Mouse (Mus musculus): ENCODE results near the gene Klf16. TPM values are rescaled to one million over a fixed set of nuclear protein-coding genes. Genes with fewer than 3 reads are reported as not detected.

Gene Klf16
- polyA plus RNA-seq, 1 experiment = 16.0 TPM

GRCm38 (mm10) chr10:80621940-80622660 lies 45.0 kb upstream of the Klf16 start:
- peak; percentile 90 for TF ChIP-seq CEBPB (IDR thresholded peaks at IDR 0.05; ENCODE audit: insufficient read depth, poor library complexity, severe bottlenecking)
- peak in 1 of 3 experiments; percentile 25 for TF ChIP-seq MYOD1 (IDR thresholded peaks at IDR 0.05; ENCODE audit: control insufficient read depth in 1 of 3, insufficient read length in 2 of 3, low read depth in 2 of 3)
- TF ChIP-seq POLR2A (IDR thresholded peaks at IDR 0.05; ENCODE audit: insufficient read length, low read depth) = peak; percentile 69
- TF ChIP-seq MYOG (IDR thresholded peaks at IDR 0.05; ENCODE audit: control insufficient read depth in 1 of 3, insufficient read depth in 1 of 3, insufficient read length in 2 of 3, low read depth in 2 of 3) = no peak
- TF ChIP-seq USF1 (IDR thresholded peaks at IDR 0.05; ENCODE audit: low read depth) = no peak
- TF ChIP-seq SRF (IDR thresholded peaks at IDR 0.05; ENCODE audit: control insufficient read depth, insufficient read length, low read depth) = peak; percentile 96
- TF ChIP-seq REST (IDR thresholded peaks at IDR 0.05; ENCODE audit: insufficient read depth, insufficient read length) = no peak
- peak; percentile 76 for TF ChIP-seq POLR2AphosphoS2 (IDR thresholded peaks at IDR 0.05; ENCODE audit: insufficient read length, low read depth)
- Histone ChIP-seq H3K4me2 (ENCODE audit: low read depth) (peak overlapping the region; percentile 99), H3K79me2 (ENCODE audit: control insufficient read depth, insufficient read depth) (peaks cover 44% of the 10 kb centered on the region)

GRCm38 (mm10) chr10:80621690-80621939 lies 44.5 kb upstream of the Klf16 start:
- Histone ChIP-seq H3K27me3 (ENCODE audit: control insufficient read depth, insufficient read depth, insufficient read length) (no peaks in the 10 kb centered on the region), H3ac (ENCODE audit: control insufficient read depth, insufficient read length) (no peak overlapping the region), H3K4me2 (ENCODE audit: low read depth) (peak overlapping the region; percentile 99), H3K79me2 (ENCODE audit: control insufficient read depth, insufficient read depth) (peaks cover 39% of the 10 kb centered on the region), H3K4me3 (peak overlapping the region; percentile 80), H3K36me3 (ENCODE audit: control insufficient read depth, insufficient read depth) (no peaks in the 10 kb centered on the region)
- no peak for TF ChIP-seq MAX (IDR thresholded peaks at IDR 0.05; ENCODE audit: low read depth)

More at GRCm38 (mm10) chr10:80621940-80622660, 45.0 kb upstream of the Klf16 start:
- peak overlapping the region; percentile 80 for H3K4me3 ChIP-seq
- H3K36me3 ChIP-seq (ENCODE audit: control insufficient read depth, insufficient read depth) = no peaks in the 10 kb centered on the region
- peak overlapping the region; percentile 36 for H3ac ChIP-seq (ENCODE audit: control insufficient read depth, insufficient read length)
- H3K27me3 ChIP-seq (ENCODE audit: control insufficient read depth, insufficient read depth, insufficient read length) = no peaks in the 10 kb centered on the region

GRCm38 (mm10) chr10:80620796-80621689 lies 43.9 kb upstream of the Klf16 start:
- H3K4me3 ChIP-seq = peak overlapping the region; percentile 80
- peaks cover 33% of the 10 kb centered on the region for H3K79me2 ChIP-seq (ENCODE audit: control insufficient read depth, insufficient read depth)
- no peaks in the 10 kb centered on the region for H3K27me3 ChIP-seq (ENCODE audit: control insufficient read depth, insufficient read depth, insufficient read length)
- no peak for TF ChIP-seq POLR2A (IDR thresholded peaks at IDR 0.05; ENCODE audit: insufficient read length, low read depth)
- no peak for TF ChIP-seq TCF3 (IDR thresholded peaks at IDR 0.05; ENCODE audit: insufficient read length, low read depth)
- no peak for TF ChIP-seq USF1 (IDR thresholded peaks at IDR 0.05; ENCODE audit: low read depth)
- TF ChIP-seq POLR2AphosphoS2 (IDR thresholded peaks at IDR 0.05; ENCODE audit: insufficient read length, low read depth) = no peak
- TF ChIP-seq MAX (IDR thresholded peaks at IDR 0.05; ENCODE audit: low read depth) = no peak
- TF ChIP-seq TCF12 (IDR thresholded peaks at IDR 0.05; ENCODE audit: insufficient read depth, poor library complexity, severe bottlenecking) = no peak
- TF ChIP-seq REST (IDR thresholded peaks at IDR 0.05; ENCODE audit: insufficient read depth, insufficient read length) = no peak
- TF ChIP-seq E2F4 (IDR thresholded peaks at IDR 0.05; ENCODE audit: insufficient read depth) = no peak
- TF ChIP-seq CEBPB (IDR thresholded peaks at IDR 0.05; ENCODE audit: insufficient read depth, poor library complexity, severe bottlenecking) = no peak
- no peak overlapping the region for H3ac ChIP-seq (ENCODE audit: control insufficient read depth, insufficient read length)
- H3K4me2 ChIP-seq (ENCODE audit: low read depth) = peak overlapping the region; percentile 99
- no peaks in the 10 kb centered on the region for H3K36me3 ChIP-seq (ENCODE audit: control insufficient read depth, insufficient read depth)

GRCm38 (mm10) chr10:80620365-80620764 lies 43.2 kb upstream of the Klf16 start:
- Histone ChIP-seq H3K4me2 (ENCODE audit: low read depth) (no peak overlapping the region), H3K4me3 (no peak overlapping the region), H3K79me2 (ENCODE audit: control insufficient read depth, insufficient read depth) (peaks cover 26% of the 10 kb centered on the region), H3K27me3 (ENCODE audit: control insufficient read depth, insufficient read depth, insufficient read length) (no peaks in the 10 kb centered on the region), H3ac (ENCODE audit: control insufficient read depth, insufficient read length) (no peak overlapping the region), H3K36me3 (ENCODE audit: control insufficient read depth, insufficient read depth) (no peaks in the 10 kb centered on the region)
- TF ChIP-seq POLR2A (IDR thresholded peaks at IDR 0.05; ENCODE audit: insufficient read length, low read depth) = no peak
- no peak for TF ChIP-seq TCF3 (IDR thresholded peaks at IDR 0.05; ENCODE audit: insufficient read length, low read depth)
- TF ChIP-seq TCF12 (IDR thresholded peaks at IDR 0.05; ENCODE audit: insufficient read depth, poor library complexity, severe bottlenecking) = no peak
- no peak for TF ChIP-seq REST (IDR thresholded peaks at IDR 0.05; ENCODE audit: insufficient read depth, insufficient read length)
- no peak for TF ChIP-seq CEBPB (IDR thresholded peaks at IDR 0.05; ENCODE audit: insufficient read depth, poor library complexity, severe bottlenecking)
- no peak for TF ChIP-seq E2F4 (IDR thresholded peaks at IDR 0.05; ENCODE audit: insufficient read depth)
- TF ChIP-seq USF1 (IDR thresholded peaks at IDR 0.05; ENCODE audit: low read depth) = no peak
- TF ChIP-seq MYOG (IDR thresholded peaks at IDR 0.05; ENCODE audit: control insufficient read depth in 1 of 3, insufficient read depth in 1 of 3, insufficient read length in 2 of 3, low read depth in 2 of 3) = no peak

Data from myocyte (in vitro differentiated cells).